Mouse (Mus musculus) CH12.LX (cell line): ENCODE data around the gene Ap1g1.

ENCODE experiments used
- CTCF ChIP-seq, 2 experiments: IDR thresholded peaks in 1 of 2; conservative IDR thresholded peaks in 1 of 2; 2 replicates each; pipeline ENCODE4 v1.5.1; 2011 to 2012; ENCODE audit warnings: low read depth in 2 of 2, low read length in 2 of 2, improper control_type of control experiment in 1 of 2, inconsistent platforms in 1 of 2, mild to moderate bottlenecking in 1 of 2, moderate library complexity in 1 of 2
- MAX ChIP-seq: IDR thresholded peaks from 2 replicates; pipeline ENCODE4 v1.6.1; 2011; ENCODE audit warnings: low read length, improper control_type of control experiment
- NRF1 ChIP-seq: IDR thresholded peaks from 2 replicates; pipeline ENCODE4 v1.6.1; 2014; ENCODE audit warnings: low read depth, mild to moderate bottlenecking, inconsistent platforms, low read length, improper control_type of control experiment, moderate library complexity
- POLR2A ChIP-seq: IDR thresholded peaks from 2 replicates; pipeline ENCODE4 v1.6.1; 2011; ENCODE audit warnings: low read depth, mild to moderate bottlenecking, improper control_type of control experiment, low read length
- SIN3A ChIP-seq: IDR thresholded peaks from 2 replicates; pipeline ENCODE4 v1.6.1; 2012; ENCODE audit warnings: low read length, improper control_type of control experiment, inconsistent platforms
- UBTF ChIP-seq: IDR thresholded peaks from 2 replicates; pipeline ENCODE4 v1.6.1; 2012; ENCODE audit warnings: low read depth, mild to moderate bottlenecking, inconsistent platforms, low read length, improper control_type of control experiment, moderate library complexity

DNA sequence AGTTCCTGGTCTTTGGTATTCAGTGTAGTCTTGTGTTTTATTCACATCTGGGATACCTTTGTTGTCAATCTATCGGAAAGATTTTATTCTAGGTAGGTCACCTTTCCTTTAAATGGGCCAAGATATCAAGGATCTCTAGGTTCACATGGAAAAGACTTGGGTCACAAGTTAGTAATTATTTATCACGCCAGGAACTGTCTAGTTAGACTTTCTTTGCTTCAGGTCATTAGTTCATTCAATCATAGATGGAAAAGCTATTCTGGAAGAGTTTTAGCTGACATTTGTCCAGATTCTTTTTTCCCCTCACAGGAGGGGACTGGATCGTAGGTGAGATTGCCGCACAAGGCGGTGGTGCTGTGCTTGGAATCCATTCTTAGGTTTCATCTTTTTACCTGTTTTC is 503 bp upstream of the Ap1g1 start:
- TF ChIP-seq NRF1 (no peak), MAX (no peak), UBTF (no peak), POLR2A (no peak), CTCF (conservative IDR thresholded peaks at IDR 0.05 in 1 of 2, IDR thresholded peaks at IDR 0.05 in 1 of 2; ENCODE audit: low read depth in 2 of 2, low read length in 2 of 2) (no peak), SIN3A (no peak)
